Mouse (Mus musculus) thymus, adult 2 months (tissue): ENCODE measurements around the gene Mul1.

Source experiments
- CTCF ChIP-seq: fragments of 200-500 bp; IDR thresholded peaks from 2 replicates; pipeline ENCODE4 v1.5.1; 2012; ENCODE audit warnings: mild to moderate bottlenecking, control low read depth, low read length, moderate library complexity, borderline replicate concordance; ENCODE audit not compliant: control insufficient read depth, poor library complexity, insufficient read depth; ENCODE audit errors: extremely low read depth
- POLR2A ChIP-seq: fragments of 200-500 bp; IDR thresholded peaks from 2 replicates; pipeline ENCODE4 v1.6.1; 2012; ENCODE audit warnings: mild to moderate bottlenecking, low read length, control low read depth, moderate library complexity; ENCODE audit not compliant: control insufficient read depth, poor library complexity, insufficient read depth; ENCODE audit errors: extremely low read depth

DNA sequence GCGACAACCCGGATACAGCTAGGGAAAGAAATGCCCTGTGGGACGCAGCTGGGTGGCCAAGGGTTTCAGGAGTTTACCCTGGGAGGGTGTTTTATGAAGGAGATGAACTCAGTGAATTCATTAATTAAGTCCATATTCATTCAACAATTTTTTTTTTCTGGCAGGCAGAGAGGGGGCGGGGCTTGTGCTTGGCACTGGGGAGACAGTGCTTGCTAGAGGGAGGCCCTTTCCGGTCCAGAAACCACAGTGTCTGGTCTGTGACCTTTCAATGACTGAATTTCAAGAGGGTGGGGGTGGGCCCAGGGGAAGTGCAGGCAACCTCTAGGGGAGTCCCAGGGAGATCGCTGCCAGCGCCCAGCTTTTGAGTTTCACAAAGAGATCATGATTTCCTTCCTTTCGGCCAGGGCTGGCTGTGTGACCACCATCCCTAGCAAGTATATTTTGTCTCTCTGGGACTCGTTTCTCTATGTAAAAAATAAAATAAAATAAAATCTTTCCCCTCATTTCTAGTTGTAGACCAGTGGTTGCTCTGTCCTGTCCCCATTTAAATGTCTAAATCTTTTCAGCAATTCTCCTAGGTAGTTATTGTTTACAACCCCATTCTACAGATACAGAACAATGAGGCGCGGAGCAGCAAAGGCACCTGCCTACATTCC, 29.5 kb downstream of the Mul1 start:
- TF ChIP-seq CTCF (no peak), POLR2A (no peak)
